In the genomic region with DNA sequence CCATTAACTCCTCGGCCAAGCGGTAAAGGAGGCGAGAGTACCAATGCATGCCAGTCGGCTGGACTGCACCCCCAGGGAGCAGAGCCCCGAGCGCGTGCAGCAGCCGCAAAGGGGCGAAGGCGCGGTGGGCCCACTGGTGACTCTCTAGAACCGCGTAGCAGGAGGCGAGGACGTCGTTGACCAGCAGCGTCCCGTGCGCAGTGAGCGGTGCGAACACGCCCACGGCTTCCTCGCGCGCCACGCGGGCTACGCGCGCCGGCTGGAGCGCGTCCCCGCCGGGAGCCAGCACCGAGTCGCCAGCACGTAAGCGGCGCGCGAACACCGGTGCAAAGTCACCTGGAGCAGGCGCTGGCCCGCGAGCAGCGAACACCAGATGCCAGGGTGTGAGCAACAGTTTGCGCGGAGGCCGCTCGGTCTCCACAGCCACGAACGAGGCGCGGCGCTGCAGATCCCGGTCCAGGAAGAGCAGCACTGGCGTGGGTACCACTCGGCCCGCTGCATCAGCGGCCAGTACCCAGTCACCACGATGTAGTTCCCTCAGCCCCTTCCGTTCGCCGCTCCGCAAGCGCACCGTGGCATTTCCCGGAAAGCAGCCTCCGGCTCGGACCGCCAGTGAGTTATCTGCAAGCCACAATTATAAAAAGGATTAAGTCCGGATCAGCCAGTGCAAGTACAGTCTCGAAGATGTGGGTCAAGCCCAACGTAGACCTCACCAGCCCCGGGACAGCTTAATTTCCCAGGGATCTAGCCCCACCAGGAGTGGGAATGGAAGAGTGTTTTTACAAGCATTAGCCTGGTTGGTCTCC, we compare ENCODE assay signal across 8 mouse cellular contexts. TPM values are rescaled to one million over a fixed set of nuclear protein-coding genes. Genes with fewer than 3 reads are reported as not detected.
DNase-seq lines count a peak whose midpoint lies in the region; TF ChIP-seq lines count a peak whose summit lies in the region.

A gene (minus strand): TSS at position 601 of the 806 bp plus-strand sequence.

- H3K36me3 ChIP-seq in heart, embryonic 10.5 days, result no peaks in the 10 kb centered on the region
- no peaks in the 10 kb centered on the region for H3K36me3 ChIP-seq in small intestine, adult 2 months (ENCODE audit: control insufficient read depth, insufficient read depth, low read length)

- no peak for TF ChIP-seq CTCF in small intestine, adult 2 months (IDR thresholded peaks at IDR 0.05; ENCODE audit: extremely low read depth, insufficient read length, insufficient replicate concordance, low read depth, low read length)

- H3K4me1 ChIP-seq in heart, embryonic 10.5 days, result peaks cover 63% of the 10 kb centered on the region
- H3K4me1 ChIP-seq in small intestine, adult 2 months (ENCODE audit: control insufficient read depth, insufficient read depth, insufficient read length, low read length), result peaks cover 20% of the 10 kb centered on the region

- H3K27me3 ChIP-seq in heart, embryonic 10.5 days (ENCODE audit: insufficient read depth, poor library complexity, severe bottlenecking), result peaks cover 81% of the 10 kb centered on the region
- H3K27me3 ChIP-seq in small intestine, adult 2 months (ENCODE audit: control insufficient read depth, insufficient read depth, low read length), result peaks cover 54% of the 10 kb centered on the region

- no peak for TF ChIP-seq POLR2A in small intestine, adult 2 months (IDR thresholded peaks at IDR 0.05; ENCODE audit: low read depth, low read length)

- H3K4me3 ChIP-seq in heart, embryonic 10.5 days, result peak within 1 kb of the TSS; percentile 70
- peak within 1 kb of the TSS; percentile 76 for H3K4me3 ChIP-seq in small intestine, adult 2 months (ENCODE audit: low read depth, low read length)

- peak within 1 kb of the TSS; percentile 89 for H3K27ac ChIP-seq in heart, embryonic 10.5 days
- H3K27ac ChIP-seq in small intestine, adult 2 months (ENCODE audit: insufficient read depth, low read depth, low read length), result no peak within 1 kb of the TSS

- no peaks in the 10 kb centered on the region for H3K9me3 ChIP-seq in heart, embryonic 10.5 days

- WGBS in heart, embryonic 10.5 days, result under 1% methylated on average over 77 of the region's 77 CpGs
- under 1% methylated on average over 77 of the region's 77 CpGs for WGBS in small intestine, adult 2 months

- DNase-seq in cerebellum, adult 18-20 months, result peak; percentile 62
- no peak for DNase-seq in cerebellum, postnatal 4 days (ENCODE audit: low spot score in 2 of 2)
- DNase-seq in urinary bladder, adult 2 months (ENCODE audit: low spot score), result no peak
- DNase-seq in urinary bladder, postnatal 14 days (ENCODE audit: low spot score), result no peak
- DNase-seq in heart, embryonic 10.5 days (ENCODE audit: low spot score), result peak; percentile 79
- peak; percentile 55 for DNase-seq in kidney, postnatal 14 days
- DNase-seq in lung, postnatal 4 days, result peak; percentile 57 to 68

RNA-seq across cellular contexts. Expression of the gene that starts here (rescaled TPM):
- 10.2 and 12.4 TPM in 2 replicates for polyA plus RNA-seq in urinary bladder, adult 2 months (2012; rRNA removed)
- 6.5 and 11.8 TPM in 2 replicates for polyA plus RNA-seq in heart, embryonic 10.5 days (2016; fragmentation: Nextera tagmentation; extraction: Ambion mirVana)
- 5.3 and 24.1 TPM in 2 replicates for polyA plus RNA-seq in small intestine, adult 2 months (2012; rRNA removed)

Comparison
In these comparisons a context has a peak if more than half of its experiments do, and no peak if none do; other contexts are left out.
1. DNase-seq: peak in cerebellum, adult 18-20 months (2 of 2), heart, embryonic 10.5 days (single experiment), kidney, postnatal 14 days (single experiment) and lung, postnatal 4 days (2 of 2); none in cerebellum, postnatal 4 days (0 of 2), urinary bladder, adult 2 months (single experiment) and urinary bladder, postnatal 14 days (single experiment).